Mouse (Mus musculus): ENCODE measurements around the gene Vmn2r56. TPM values are rescaled to one million over a fixed set of nuclear protein-coding genes. Genes with fewer than 3 reads are reported as not detected.
A peak's percentile ranks its signal among the peaks of the same experiment; 100 is the strongest.
"Not testable (repeated sequence)": the region's sequence is repeated elsewhere in the genome, so short reads cannot be mapped to it uniquely, and the experiment has no call there.

Vmn2r56 gene
- total RNA-seq (2021) = under 1 TPM in 1 of 2 experiments, not detected in 1; 0.05 TPM
- long read RNA-seq = 0 reads

DNA sequence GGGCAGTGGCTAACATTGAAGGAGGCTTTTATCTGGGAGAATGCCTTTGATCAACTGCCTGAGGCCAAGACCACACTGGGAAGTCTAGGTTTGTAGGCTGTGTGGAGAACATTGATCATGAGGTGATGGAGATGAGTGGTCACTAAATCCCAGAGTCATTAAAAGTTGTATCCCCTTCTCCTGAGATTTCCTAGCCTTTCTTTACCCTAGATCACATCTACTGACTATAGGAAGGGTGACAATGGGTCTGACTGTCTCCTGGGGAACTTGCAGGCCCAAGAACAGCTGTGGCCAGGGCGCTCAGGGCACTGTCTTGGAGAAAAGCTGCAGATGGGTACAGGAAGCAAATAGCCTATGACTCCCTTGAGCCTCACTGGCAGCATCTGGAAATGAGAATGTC lies at the start of gene Vmn2r56:
Gene Vmn2r56, minus strand, starts transcription at position 101 of the 400 bp plus-strand sequence.
- no peak for DNase-seq (ENCODE audit: low spot score in 2 of 2)

DNA sequence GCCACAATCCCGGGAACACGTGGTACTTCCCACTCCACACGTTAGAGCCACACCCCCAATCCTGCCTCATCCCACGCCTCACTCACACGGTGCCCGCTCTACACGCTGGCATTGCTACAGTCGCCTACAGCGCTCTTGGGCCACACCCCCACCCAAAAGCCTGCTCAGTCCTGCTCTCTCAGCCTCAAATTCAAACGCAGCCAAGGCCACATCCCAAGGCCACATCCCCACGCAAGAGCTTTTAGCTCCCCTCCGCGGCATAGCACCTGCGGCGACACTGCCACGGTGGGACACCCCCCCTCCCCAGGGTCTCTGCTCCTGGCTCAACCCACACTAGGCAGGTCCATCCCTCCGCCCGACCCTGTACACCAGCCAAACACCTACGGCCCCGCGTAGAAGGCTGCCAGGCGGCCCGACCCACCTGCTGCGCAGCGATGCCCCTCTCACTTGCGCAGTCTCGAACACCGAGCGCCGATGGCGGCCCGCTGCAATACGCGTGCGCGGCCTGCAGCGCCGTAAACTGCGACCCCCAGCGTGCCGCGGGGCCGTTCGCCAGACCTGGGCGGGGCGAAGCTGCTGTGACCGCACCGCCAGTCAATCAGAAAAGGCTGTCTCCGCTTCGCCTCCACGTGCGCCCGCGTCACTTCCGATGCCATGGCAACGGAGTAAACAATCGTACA lies 45.5 kb upstream of the Vmn2r56 start:
- peak; percentile 86 to 87 for DNase-seq (ENCODE audit: low spot score in 2 of 2)

DNA sequence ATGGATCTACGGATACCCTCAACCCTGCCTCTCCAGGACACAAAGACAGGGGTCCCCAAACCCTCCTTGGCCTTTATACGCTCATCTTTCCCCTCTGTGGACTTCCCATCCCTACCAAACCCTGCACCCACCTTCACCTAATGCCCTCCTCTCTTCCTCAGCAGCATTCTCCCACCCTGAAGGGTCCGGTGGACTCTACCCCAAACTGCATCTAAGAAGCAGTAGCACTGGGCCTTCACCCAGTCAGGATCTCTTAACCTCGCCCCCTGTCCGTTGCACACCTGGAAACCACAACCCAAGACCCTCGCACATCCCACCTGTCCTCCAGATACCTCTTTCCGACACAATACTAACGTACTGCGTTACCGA lies 45.0 kb upstream of the Vmn2r56 start:
- DNase-seq (ENCODE audit: low spot score in 2 of 2) = no peak

DNA sequence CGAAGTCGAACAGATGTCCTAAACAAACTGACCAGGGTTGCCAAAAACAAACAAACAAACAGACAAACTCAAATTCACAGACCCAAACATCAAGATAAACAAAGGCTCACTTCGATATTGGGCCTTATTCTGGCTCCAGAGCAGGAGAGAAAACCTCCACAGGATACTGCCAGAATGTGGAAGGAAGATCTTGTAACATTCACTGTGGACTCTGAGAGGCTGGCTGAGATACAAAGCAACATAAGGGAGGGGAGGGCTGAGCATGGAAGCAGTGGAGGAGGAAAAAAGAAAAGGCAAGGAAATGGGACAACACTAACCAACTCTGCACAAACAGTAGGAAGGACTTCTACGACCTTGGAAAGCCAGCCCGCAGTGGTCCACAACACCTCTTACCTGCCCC lies 44.3 kb upstream of the Vmn2r56 start:
- peak; percentile 42 to 47 for DNase-seq (ENCODE audit: low spot score in 2 of 2)

DNA sequence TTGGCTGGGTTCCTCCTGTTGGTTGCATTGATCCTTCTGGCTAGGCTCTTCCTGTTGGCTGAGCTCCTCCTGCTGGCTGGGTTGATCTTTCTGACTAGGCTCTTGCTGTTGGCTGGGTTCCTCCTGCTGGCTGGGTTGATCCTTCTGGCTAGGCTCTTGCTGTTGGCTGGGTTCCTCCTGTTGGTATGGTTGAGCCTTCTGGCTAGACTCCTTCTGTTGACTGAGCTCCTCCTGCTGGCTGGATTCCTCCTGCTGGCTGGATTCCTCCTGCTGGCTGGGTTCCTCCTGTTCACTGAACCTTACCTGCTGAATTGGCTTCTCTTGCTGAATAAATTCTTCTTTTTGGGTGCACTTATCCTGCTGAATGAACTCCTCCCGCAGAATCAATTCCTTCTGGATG lies 39.8 kb upstream of the Vmn2r56 start:
- DNase-seq (ENCODE audit: low spot score in 2 of 2) = peak; percentile 55 to 78

DNA sequence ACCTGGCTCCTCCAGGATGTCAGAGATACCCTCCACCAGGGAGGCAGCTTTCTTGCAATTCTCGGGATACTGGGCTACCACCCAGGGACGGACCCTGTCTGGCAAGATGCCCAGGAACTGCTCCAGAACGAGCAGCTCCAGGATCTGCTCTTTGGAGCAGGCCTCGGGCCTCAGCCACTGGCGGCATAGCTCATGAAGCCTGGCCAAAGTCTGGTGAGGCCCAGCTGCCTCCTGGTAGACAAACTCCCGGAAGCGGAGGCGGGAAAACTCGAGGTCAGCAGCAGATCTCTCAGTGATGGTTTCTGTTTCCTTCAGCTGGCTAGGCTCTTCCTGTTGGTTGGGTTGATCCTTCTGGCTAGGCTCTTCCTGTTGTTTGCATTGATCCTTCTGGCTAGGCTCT lies 39.3 kb upstream of the Vmn2r56 start:
- DNase-seq (ENCODE audit: low spot score in 2 of 2) = peak in 1 of 2 experiments; percentile 5

DNA sequence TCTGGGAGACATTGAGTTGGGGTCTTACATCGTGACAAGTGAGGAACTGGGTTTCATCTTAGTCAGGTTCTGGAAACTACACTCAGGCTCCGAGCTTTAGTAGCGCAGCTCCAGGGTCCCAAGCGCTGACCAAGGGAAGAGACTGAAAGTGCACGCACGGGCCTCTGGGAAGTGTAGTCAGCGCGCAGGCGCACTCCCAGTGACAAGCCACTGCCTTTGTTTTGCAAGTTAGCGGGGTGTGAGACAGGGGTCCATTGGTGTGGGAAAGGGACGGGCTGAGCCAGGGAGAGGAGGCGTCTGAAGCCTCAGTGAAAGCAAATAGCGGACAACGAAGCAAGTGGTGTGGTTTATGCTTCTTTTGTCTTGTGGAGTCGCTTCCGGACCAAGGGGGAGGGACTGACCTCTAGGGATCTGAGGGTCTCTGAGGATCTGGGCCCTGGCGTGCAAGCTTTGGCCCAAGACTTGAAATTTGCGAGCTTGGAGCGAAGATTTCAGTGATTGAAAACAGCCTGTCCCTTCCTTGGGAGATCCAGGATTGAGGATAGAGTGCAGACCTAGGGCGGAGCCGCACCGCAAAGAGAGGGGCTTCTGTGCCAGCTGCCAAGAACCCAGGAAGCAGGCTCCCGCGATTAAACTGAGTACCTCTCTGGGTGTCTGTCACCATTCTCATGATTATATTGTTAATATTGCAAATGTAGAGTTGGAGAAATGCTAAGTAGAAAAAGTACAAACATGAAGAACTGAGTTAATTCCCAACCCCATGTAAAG lies 14.8 kb upstream of the Vmn2r56 start:
- DNase-seq (ENCODE audit: low spot score in 2 of 2) = no peak

DNA sequence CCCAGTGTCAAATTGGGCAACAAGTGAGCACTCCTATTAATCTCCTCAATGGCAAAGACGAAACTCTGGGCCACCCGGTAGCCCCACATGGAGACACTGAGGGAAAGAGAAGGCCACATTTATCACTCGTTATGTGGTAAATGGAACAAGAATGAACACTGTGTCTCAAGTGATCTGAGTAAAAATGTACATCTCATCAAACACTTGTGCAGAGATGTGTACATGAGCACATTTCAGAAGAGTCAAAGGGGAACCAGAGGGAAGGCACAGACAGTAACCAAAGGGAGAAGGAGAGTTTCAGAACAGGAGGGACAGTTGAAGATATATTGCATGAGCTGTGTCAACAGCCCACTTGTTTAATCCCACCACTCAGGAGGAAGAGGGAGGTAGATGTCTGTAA lies 49.9 kb downstream of the Vmn2r56 start, which contains the start of gene Vmn2r55:
Gene Vmn2r55, minus strand, starts transcription at position 101 of the 400 bp plus-strand sequence.
- not testable (repeated sequence) for DNase-seq (ENCODE audit: low spot score in 2 of 2)

DNA sequence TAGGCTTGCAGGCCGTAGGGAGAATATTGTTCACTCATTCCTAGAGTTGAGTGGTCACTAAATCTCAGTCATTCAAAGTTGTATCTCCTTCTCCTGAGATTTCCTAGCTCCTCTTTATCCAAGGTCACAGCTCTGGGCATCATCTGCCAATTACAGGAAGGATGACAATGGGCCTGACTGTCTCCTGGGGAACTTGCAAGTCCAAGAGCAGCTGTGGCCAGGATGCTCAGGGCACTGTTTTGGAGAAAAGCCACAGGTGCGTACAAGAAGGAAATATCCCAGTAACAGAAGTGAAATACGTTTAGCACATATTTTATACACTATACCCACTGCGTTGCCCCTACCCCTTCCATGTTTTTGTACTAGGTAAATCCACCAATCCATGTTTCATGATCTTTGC lies 94.6 kb downstream of the Vmn2r56 start, which contains the start of gene Vmn2r54:
Gene Vmn2r54, minus strand, starts transcription at position 101 of the 400 bp plus-strand sequence.
- DNase-seq (ENCODE audit: low spot score in 2 of 2) = not testable (repeated sequence)

Other genes starting within 250 kb of the Vmn2r56 start
- not detected for gene 2900092C05Rik, start 222.5 kb downstream of the Vmn2r56 start, total RNA-seq (2021)
- gene Vmn2r53, start 126.2 kb downstream of the Vmn2r56 start, total RNA-seq (2021) = under 1 TPM in 1 of 2 experiments, not detected in 1; 0.05 TPM
- not detected for gene Vmn2r54, start 94.7 kb downstream of the Vmn2r56 start, total RNA-seq (2021)
- not detected for gene Vmn2r55, start 50.0 kb downstream of the Vmn2r56 start, total RNA-seq (2021)
- 10 to 100 TPM; 24.2 to 26.5 TPM for gene Zscan18, start 68.6 kb upstream of the Vmn2r56 start, total RNA-seq (2021)
- gene Zfp329, start 83.9 kb upstream of the Vmn2r56 start, total RNA-seq (2021) = 10 to 100 TPM; 20.7 to 23.0 TPM
- 10 to 100 TPM; 14.8 to 17.1 TPM for gene Zfp110, start 99.8 kb upstream of the Vmn2r56 start, total RNA-seq (2021)
- 1 to 10 TPM; 7.1 to 7.3 TPM for gene Zfp128, start 146.2 kb upstream of the Vmn2r56 start, total RNA-seq (2021)
- 10 to 100 TPM; 15.9 to 17.4 TPM for gene Zscan22, start 162.8 kb upstream of the Vmn2r56 start, total RNA-seq (2021)
- 100 to 1,000 TPM; 427 to 466 TPM for gene Rps5, start 187.3 kb upstream of the Vmn2r56 start, total RNA-seq (2021)
- under 1 TPM; 0.71 to 0.97 TPM for gene Rnf225, start 192.4 kb upstream of the Vmn2r56 start, total RNA-seq (2021)
- 10 to 100 TPM; 10.1 to 12.7 TPM for gene Zfp324, start 230.8 kb upstream of the Vmn2r56 start, total RNA-seq (2021)
- gene Zfp446, start 242.8 kb upstream of the Vmn2r56 start, total RNA-seq (2021) = 1 to 10 TPM; 8.1 to 8.6 TPM